Mouse (Mus musculus) heart, adult 2 months (tissue): ENCODE data around the gene Cd4. TPM values are rescaled to one million over a fixed set of nuclear protein-coding genes. Genes with fewer than 3 reads are reported as not detected.

Experiments
- DNase-seq, 2 experiments: peaks; one replicate each; pipeline ENCODE4 v3.0.0; 2021
- H3K27ac ChIP-seq: fragments of 200-600 bp; 2 replicates; pipeline ENCODE4 v1.8.1; 2022
- H3K27me3 ChIP-seq: fragments of 200-500 bp; 2 replicates; pipeline ENCODE4 v1.6.1; 2012; ENCODE audit warnings: mild to moderate bottlenecking, low read length, inconsistent platforms, mixed read lengths; ENCODE audit not compliant: control insufficient read depth, insufficient read depth
- H3K36me3 ChIP-seq: fragments of 200-500 bp; 2 replicates; pipeline ENCODE4 v1.6.1; 2012; ENCODE audit warnings: low read length, inconsistent platforms; ENCODE audit not compliant: control insufficient read depth, insufficient read depth
- H3K4me1 ChIP-seq: fragments of 200-500 bp; 2 replicates; pipeline ENCODE4 v1.6.1; 2011; ENCODE audit warnings: low read length; ENCODE audit not compliant: control insufficient read depth, insufficient read depth
- H3K4me3 ChIP-seq: fragments of 200-600 bp; 2 replicates; pipeline ENCODE4 v1.8.1; 2022
- H3K79me2 ChIP-seq: fragments of 200-500 bp; replicated peaks from 2 replicates; pipeline ENCODE4 v1.6.1; 2012; ENCODE audit warnings: mild to moderate bottlenecking, inconsistent platforms, low read length, moderate library complexity, mixed read lengths; ENCODE audit not compliant: control insufficient read depth, insufficient read depth
- H3K9ac ChIP-seq: fragments of 200-500 bp; 2 replicates; pipeline ENCODE4 v1.6.1; 2012; ENCODE audit warnings: low read depth, mild to moderate bottlenecking, control low read depth, inconsistent platforms, low read length, mixed read lengths
- CTCF ChIP-seq: fragments of 200-600 bp; IDR thresholded peaks from 2 replicates; pipeline ENCODE4 v1.8.1; 2022; ENCODE audit warnings: antibody characterized with exemption, mild to moderate bottlenecking, moderate library complexity
- EP300 ChIP-seq: fragments of 200-500 bp; IDR thresholded peaks from 2 replicates; pipeline ENCODE4 v1.6.1; 2011; ENCODE audit warnings: low read depth, low read length, control low read depth; ENCODE audit not compliant: insufficient read depth
- POLR2A ChIP-seq: fragments of 200-500 bp; IDR thresholded peaks from 2 replicates; pipeline ENCODE4 v1.6.1; 2011; ENCODE audit warnings: mild to moderate bottlenecking, low read depth, low read length, control low read depth; ENCODE audit not compliant: insufficient read depth
- WGBS: fragments of 180-500 bp; shearing (Covaris S2); methylation state at CpG from one replicate; pipeline ENCODE4 v1.1.7; 2018; 5-methylcytosine and 5-hydroxymethylcytosine counted together
- intact Hi-C: fragments of 180-260 bp; cut with DNase I; formaldehyde crosslinking; loops from one replicate; pipeline ENCODE4 v1.15.1; 2025
- polyA plus RNA-seq: library from polyadenylated mRNA; depleted of rRNA; stranded (reverse); fragments of >200 nt; gene quantifications from 2 replicates; pipeline ENCODE4 v1.2.3, GENCODE M21; 2012
- total RNA-seq, 2 experiments: library from RNA; stranded (reverse); gene quantifications; 2 replicates each; pipeline ENCODE4 v1.2.3; 2021

Cd4 gene
- total and polyA plus RNA-seq, 3 experiments, result 0.34 to 0.66 (median 0.57) TPM

GRCm38 (mm10) chr6:124829799-124830700 lies 58.0 kb downstream of the Cd4 start:
- TF ChIP-seq EP300 (peak; percentile 82; the same call in 1 of the 2 replicates), POLR2A (peak; percentile 84), CTCF (peak; percentile 31)
- Histone ChIP-seq H3K27ac (peak overlapping the region; percentile 94), H3K9ac (peak overlapping the region; percentile 60), H3K79me2 (no peaks in the 10 kb centered on the region), H3K27me3 (no peaks in the 10 kb centered on the region), H3K4me3 (peak overlapping the region; percentile 81), H3K36me3 (no peaks in the 10 kb centered on the region), H3K4me1 (peaks cover 1% of the 10 kb centered on the region; the same call in 1 of the 2 replicates)
- intact Hi-C loops, result no loop called here
- WGBS, result under 1% methylated on average over 38 of the region's 38 CpGs
- DNase-seq, result peak; percentile 91 to 95

- intact Hi-C loops, result no loop called here
- peak; percentile 94 to 100 for DNase-seq
- Histone ChIP-seq H3K36me3 (no peaks in the 10 kb centered on the region), H3K9ac (peak within 1 kb of the TSS; percentile 60), H3K27me3 (no peaks in the 10 kb centered on the region), H3K4me1 (peaks cover 1% of the 10 kb centered on the region; the same call in 1 of the 2 replicates), H3K4me3 (peak within 1 kb of the TSS; percentile 81), H3K27ac (peak within 1 kb of the TSS; percentile 94), H3K79me2 (no peaks in the 10 kb centered on the region; the same call in 1 of the 2 replicates)
- peak; percentile 60; the same call in 1 of the 2 replicates for TF ChIP-seq POLR2A
- peak; percentile 4; the same call in 1 of the 2 replicates for TF ChIP-seq CTCF
- peak; percentile 46; the same call in 1 of the 2 replicates for TF ChIP-seq EP300
- under 1% methylated on average over 55 of the region's 55 CpGs for WGBS
Measured at GRCm38 (mm10) chr6:124828868-124829798, 58.9 kb downstream of the Cd4 start, which contains the start of the genes Usp5 and Cdca3. Gene Usp5, minus strand, starts transcription at chr6:124829484. Gene Cdca3, plus strand, starts transcription at chr6:124829547.

GRCm38 (mm10) chr6:124828101-124828592 lies 59.9 kb downstream of the Cd4 start:
- Histone ChIP-seq H3K4me3 (peak overlapping the region; percentile 81), H3K27me3 (no peaks in the 10 kb centered on the region), H3K36me3 (no peaks in the 10 kb centered on the region), H3K4me1 (peaks cover 1% of the 10 kb centered on the region; the same call in 1 of the 2 replicates), H3K79me2 (no peaks in the 10 kb centered on the region; the same call in 1 of the 2 replicates), H3K9ac (peak overlapping the region; percentile 41), H3K27ac (peak overlapping the region; percentile 59)
- DNase-seq, result peak in 1 of 2 experiments; percentile 49
- TF ChIP-seq POLR2A, result no peak
- no peak for TF ChIP-seq EP300
- no peak for TF ChIP-seq CTCF
- intact Hi-C loops, result no loop called here
- 20% methylated on average over 10 of the region's 10 CpGs for WGBS

- WGBS, result 83% methylated on average over 4 of the region's 4 CpGs
- Histone ChIP-seq H3K27me3 (no peaks in the 10 kb centered on the region), H3K36me3 (peaks cover 7% of the 10 kb centered on the region), H3K4me3 (no peak overlapping the region), H3K9ac (no peak overlapping the region), H3K79me2 (no peaks in the 10 kb centered on the region; the same call in 1 of the 2 replicates), H3K27ac (peak overlapping the region; percentile 49), H3K4me1 (no peaks in the 10 kb centered on the region)
- TF ChIP-seq POLR2A (no peak), CTCF (no peak)
- no peak for DNase-seq
- intact Hi-C loops, result no loop called here
Measured at GRCm38 (mm10) chr6:124822049-124822448, 66.0 kb downstream of the Cd4 start.

- 83% methylated on average over 5 of the region's 5 CpGs for WGBS
- Histone ChIP-seq H3K4me3 (no peak overlapping the region), H3K79me2 (no peaks in the 10 kb centered on the region; the same call in 1 of the 2 replicates), H3K4me1 (no peaks in the 10 kb centered on the region), H3K27ac (no peak overlapping the region), H3K27me3 (no peaks in the 10 kb centered on the region), H3K36me3 (peaks cover 7% of the 10 kb centered on the region), H3K9ac (no peak overlapping the region)
- intact Hi-C loops, result no loop called here
- no peak for DNase-seq
- TF ChIP-seq CTCF, result no peak
- TF ChIP-seq POLR2A, result no peak
- no peak for TF ChIP-seq EP300
Measured at GRCm38 (mm10) chr6:124820891-124821290, 67.1 kb downstream of the Cd4 start.
